9 mouse cellular contexts compared by ENCODE assay signal in the genomic region with DNA sequence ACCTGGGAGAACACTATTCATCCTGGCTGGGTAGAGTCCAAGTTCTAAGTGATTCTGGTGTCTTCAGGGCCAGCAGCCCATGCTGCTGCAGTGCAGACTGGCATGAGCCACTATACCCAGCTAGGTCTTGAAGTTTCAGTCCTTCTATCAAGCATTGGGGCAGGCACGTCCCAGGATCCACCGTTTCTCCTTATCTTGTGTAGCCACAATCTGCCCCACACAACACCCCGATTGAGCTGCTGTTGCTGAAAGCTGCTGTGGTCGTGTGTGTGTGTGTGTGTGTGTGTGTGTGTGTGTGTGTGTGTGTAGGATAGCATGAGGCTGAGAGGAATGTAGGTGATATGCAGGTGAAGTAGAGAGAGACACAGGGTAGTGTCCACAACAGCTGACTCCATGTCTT. TPM values are rescaled to one million over a fixed set of nuclear protein-coding genes. Genes with fewer than 3 reads are reported as not detected.
DNase-seq lines count a peak whose midpoint lies in the region; ATAC-seq and TF ChIP-seq lines count a peak whose summit lies in the region.
"Had no signal": no experiment of that assay in that cellular context is flagged by ENCODE, and none has a peak within 500 bp of the region (broad histone marks: within the 10 kb centered on the region; RNA-seq: fewer than 3 reads in every experiment).

No protein-coding gene starts in this region.

- TF ChIP-seq CTCF in gastrocnemius, adult 2 months (IDR thresholded peaks at IDR 0.05), result no peak
- no peak for TF ChIP-seq CTCF in layer of hippocampus, adult 2 months (conservative IDR thresholded peaks at IDR 0.05)
- no peak for TF ChIP-seq CTCF in liver, postnatal 0 days (IDR thresholded peaks at IDR 0.05; ENCODE audit: low read depth)

- H3K9ac ChIP-seq in embryonic facial prominence, embryonic 15.5 days, result no peak overlapping the region
- no peak overlapping the region for H3K9ac ChIP-seq in liver, postnatal 0 days (replicated peaks)
- H3K9ac ChIP-seq: forebrain, embryonic 12.5 days had no signal

- no peaks in the 10 kb centered on the region for H3K27me3 ChIP-seq in embryonic facial prominence, embryonic 15.5 days
- no peaks in the 10 kb centered on the region for H3K27me3 ChIP-seq in liver, postnatal 0 days (ENCODE audit: insufficient read depth, low read length)
- H3K27me3 ChIP-seq: forebrain, embryonic 12.5 days had no signal

- no peak overlapping the region for H3K4me2 ChIP-seq in embryonic facial prominence, embryonic 15.5 days (replicated peaks)
- no peak overlapping the region for H3K4me2 ChIP-seq in liver, postnatal 0 days (ENCODE audit: low read depth, low read length)
- H3K4me2 ChIP-seq: forebrain, embryonic 12.5 days had no signal

- H3K4me1 ChIP-seq in embryonic facial prominence, embryonic 15.5 days, result peaks cover 30% of the 10 kb centered on the region
- no peaks in the 10 kb centered on the region; the same call in 1 of the 2 replicates for H3K4me1 ChIP-seq in liver, postnatal 0 days (ENCODE audit: insufficient read depth)

- no peak overlapping the region for H3K4me3 ChIP-seq in gastrocnemius, adult 2 months
- H3K4me3 ChIP-seq in layer of hippocampus, adult 2 months, result no peak overlapping the region
- H3K4me3 ChIP-seq in embryonic facial prominence, embryonic 15.5 days (replicated peaks), result no peak overlapping the region
- no peak overlapping the region for H3K4me3 ChIP-seq in liver, postnatal 0 days (ENCODE audit: low read depth, low read length)
- H3K4me3 ChIP-seq: forebrain, embryonic 12.5 days had no signal

- no peak for DNase-seq in gastrocnemius, adult 2 months
- no peak for DNase-seq in gastrocnemius, postnatal 10 days
- DNase-seq in layer of hippocampus, adult 2 months (ENCODE audit: low spot score in 2 of 2), result no peak
- no peak for DNase-seq in layer of hippocampus, adult 18-20 months (ENCODE audit: low spot score in 2 of 2)
- no peak for DNase-seq in liver, postnatal 0 days
- DNase-seq in cerebellum, postnatal 14 days, result no peak

- no peak; the same call in 1 of the 2 replicates for TF ChIP-seq EP300 in liver, postnatal 0 days (IDR thresholded peaks at IDR 0.05; ENCODE audit: low read depth)

- H3K36me3 ChIP-seq in embryonic facial prominence, embryonic 15.5 days, result peaks cover 34% of the 10 kb centered on the region; the same call in 1 of the 2 replicates
- H3K36me3 ChIP-seq in liver, postnatal 0 days (replicated peaks; ENCODE audit: insufficient read depth, low read length), result peaks cover 11% of the 10 kb centered on the region

- intact Hi-C loops in gastrocnemius, adult 2 months (cut with DNase I), result no loop called here

- peak overlapping the region; percentile 70 for H3K27ac ChIP-seq in gastrocnemius, adult 2 months
- peak overlapping the region; percentile 64; the same call in 1 of the 2 replicates for H3K27ac ChIP-seq in layer of hippocampus, adult 2 months
- H3K27ac ChIP-seq in embryonic facial prominence, embryonic 15.5 days (replicated peaks), result peak overlapping the region; percentile 34; the same call in 1 of the 2 replicates
- H3K27ac ChIP-seq in liver, postnatal 0 days (ENCODE audit: low read depth), result no peak overlapping the region
- H3K27ac ChIP-seq: forebrain, embryonic 12.5 days had no signal

- no peaks in the 10 kb centered on the region for H3K9me3 ChIP-seq in embryonic facial prominence, embryonic 15.5 days (replicated peaks)
- no peaks in the 10 kb centered on the region for H3K9me3 ChIP-seq in liver, postnatal 0 days (ENCODE audit: low read length)
- H3K9me3 ChIP-seq: forebrain, embryonic 12.5 days had no signal

- 77% methylated on average over 4 of the region's 4 CpGs for whole genome bisulfite sequencing in embryonic facial prominence, embryonic 15.5 days
- 35% methylated on average over 4 of the region's 4 CpGs for WGBS in liver, postnatal 0 days (ENCODE audit: insufficient replicate concordance)

- no peak for ATAC-seq in embryonic facial prominence, embryonic 15.5 days (ENCODE audit: insufficient number of reproducible peaks, low FRiP score, low TSS enrichment, low read depth)
- ATAC-seq in liver, postnatal 0 days, result peak; percentile 29
- ATAC-seq in inflammation-experienced regulatory T-cells, adult 6 months, result no peak

RNA-seq across cellular contexts. Expression of a gene that starts 20.8 kb away (rescaled TPM):
- total RNA-seq in gastrocnemius, adult 2 months (2021), result 10 to 100 TPM; 41.0 to 46.0 TPM
- 10 to 100 TPM; 19.7 to 25.9 TPM for total RNA-seq in gastrocnemius, postnatal 10 days (2021)
- total RNA-seq in layer of hippocampus, adult 2 months (2021), result 10 to 100 TPM; 28.0 to 32.8 TPM
- total RNA-seq in layer of hippocampus, adult 18-20 months (2021), result 10 to 100 TPM; 36.2 to 36.5 TPM
- 51.4 and 57.6 TPM in 2 replicates for polyA plus RNA-seq in embryonic facial prominence, embryonic 15.5 days (2015; fragmentation: Nextera tagmentation; extraction: Ambion mirVana)
- polyA plus RNA-seq in liver, postnatal 0 days (2015; fragmentation: Nextera tagmentation; extraction: Ambion mirVana), result 30.8 and 35.2 TPM in 2 replicates
- polyA plus RNA-seq in inflammation-experienced regulatory T-cells, adult 6 months (2017; shearing (Covaris generic)), result 1 to 10 TPM; 8.9 to 9.5 (median 9.0) TPM
